Mouse (Mus musculus): ENCODE measurements around the gene Ccn1. TPM values are rescaled to one million over a fixed set of nuclear protein-coding genes. Genes with fewer than 3 reads are reported as not detected.

The Ccn1 gene
- polyA plus RNA-seq, 1 experiment = 2.0 TPM

GRCm38 (mm10) chr3:145650298-145651011, 674 bp upstream of the Ccn1 start:
- Histone ChIP-seq H3K27ac (ENCODE audit: control insufficient read depth, insufficient read depth, low read depth, low read length) (peak overlapping the region; percentile 50), H3K4me1 (ENCODE audit: control insufficient read depth, insufficient read depth, low read length) (peaks cover 26% of the 10 kb centered on the region), H3K4me3 (ENCODE audit: control insufficient read depth, low read depth, low read length) (peak overlapping the region; percentile 76), H3K36me3 (ENCODE audit: control insufficient read depth, insufficient read depth, low read length) (no peaks in the 10 kb centered on the region), H3K27me3 (ENCODE audit: control insufficient read depth, insufficient read depth, low read length) (peaks cover 2% of the 10 kb centered on the region; the same call in 1 of the 2 replicates)
- TF ChIP-seq CTCF (IDR thresholded peaks at IDR 0.05; ENCODE audit: control insufficient read depth, insufficient read depth, insufficient replicate concordance, low read depth, low read length) = no peak
- TF ChIP-seq POLR2A (IDR thresholded peaks at IDR 0.05; ENCODE audit: control insufficient read depth, low read depth, low read length) = no peak

- Histone ChIP-seq H3K27me3 (ENCODE audit: control insufficient read depth, insufficient read depth, low read length) (peaks cover 2% of the 10 kb centered on the region; the same call in 1 of the 2 replicates), H3K4me1 (ENCODE audit: control insufficient read depth, insufficient read depth, low read length) (peaks cover 26% of the 10 kb centered on the region), H3K4me3 (ENCODE audit: control insufficient read depth, low read depth, low read length) (peak overlapping the region; percentile 76), H3K27ac (ENCODE audit: control insufficient read depth, insufficient read depth, low read depth, low read length) (no peak overlapping the region), H3K36me3 (ENCODE audit: control insufficient read depth, insufficient read depth, low read length) (no peaks in the 10 kb centered on the region)
- TF ChIP-seq POLR2A (IDR thresholded peaks at IDR 0.05; ENCODE audit: control insufficient read depth, low read depth, low read length) (no peak), CTCF (IDR thresholded peaks at IDR 0.05; ENCODE audit: control insufficient read depth, insufficient read depth, insufficient replicate concordance, low read depth, low read length) (no peak)
These were observed 560 bp downstream of the Ccn1 start for GRCm38 (mm10) chr3:145648991-145649851.

DNA sequence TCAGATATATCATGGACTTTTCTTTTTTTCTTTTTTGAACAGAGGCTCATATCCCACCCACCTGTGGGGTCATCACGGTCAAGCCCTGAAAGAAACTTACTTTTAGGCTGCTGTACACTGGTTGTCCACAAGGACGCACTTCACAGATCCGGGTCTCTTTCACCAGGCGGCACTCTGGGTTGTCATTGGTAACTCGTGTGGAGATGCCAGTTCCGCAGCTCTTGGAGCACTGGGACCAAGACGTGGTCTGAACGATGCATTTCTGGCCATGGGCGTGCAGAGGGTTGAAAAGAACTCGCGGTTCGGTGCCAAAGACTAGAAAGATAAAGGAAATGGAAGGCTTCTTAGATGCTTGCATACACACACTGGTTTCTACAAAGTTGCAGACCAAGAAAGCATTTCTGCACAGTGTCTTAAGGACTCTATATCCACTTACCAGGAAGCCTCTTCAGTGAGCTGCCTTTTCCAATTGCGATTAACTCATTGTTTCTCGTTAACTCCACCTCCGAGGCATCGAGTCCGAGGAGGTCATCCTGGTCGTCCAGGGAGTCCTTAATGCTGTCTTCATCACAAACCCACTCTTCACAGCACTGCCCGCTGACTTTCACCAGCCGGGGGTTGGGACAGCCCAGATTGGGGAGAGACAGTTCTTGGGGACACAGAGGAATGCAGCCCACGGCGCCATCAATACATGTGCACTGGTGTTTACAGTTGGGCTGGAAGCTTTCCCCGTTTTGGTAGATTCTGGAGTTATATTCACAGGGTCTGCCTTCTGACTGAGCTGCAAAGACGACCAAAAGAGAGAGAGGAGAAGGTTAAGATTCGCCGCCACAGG, 1.5 kb downstream of the Ccn1 start:
- H3K36me3 ChIP-seq (ENCODE audit: control insufficient read depth, insufficient read depth, low read length) = no peaks in the 10 kb centered on the region
- H3K27me3 ChIP-seq (ENCODE audit: control insufficient read depth, insufficient read depth, low read length) = peaks cover 2% of the 10 kb centered on the region; the same call in 1 of the 2 replicates
- peaks cover 22% of the 10 kb centered on the region for H3K4me1 ChIP-seq (ENCODE audit: control insufficient read depth, insufficient read depth, low read length)
- H3K4me3 ChIP-seq (ENCODE audit: control insufficient read depth, low read depth, low read length) = peak overlapping the region; percentile 76
- no peak overlapping the region for H3K27ac ChIP-seq (ENCODE audit: control insufficient read depth, insufficient read depth, low read depth, low read length)
- TF ChIP-seq CTCF (IDR thresholded peaks at IDR 0.05; ENCODE audit: control insufficient read depth, insufficient read depth, insufficient replicate concordance, low read depth, low read length) (peak; percentile 17; the same call in 1 of the 2 replicates), POLR2A (IDR thresholded peaks at IDR 0.05; ENCODE audit: control insufficient read depth, low read depth, low read length) (no peak)

GRCm38 (mm10) chr3:145647416-145647815, 2.4 kb downstream of the Ccn1 start:
- Histone ChIP-seq H3K4me3 (ENCODE audit: control insufficient read depth, low read depth, low read length) (peak overlapping the region; percentile 27), H3K27me3 (ENCODE audit: control insufficient read depth, insufficient read depth, low read length) (peaks cover 2% of the 10 kb centered on the region; the same call in 1 of the 2 replicates), H3K36me3 (ENCODE audit: control insufficient read depth, insufficient read depth, low read length) (no peaks in the 10 kb centered on the region), H3K27ac (ENCODE audit: control insufficient read depth, insufficient read depth, low read depth, low read length) (no peak overlapping the region), H3K4me1 (ENCODE audit: control insufficient read depth, insufficient read depth, low read length) (peaks cover 15% of the 10 kb centered on the region)
- TF ChIP-seq POLR2A (IDR thresholded peaks at IDR 0.05; ENCODE audit: control insufficient read depth, low read depth, low read length) = no peak
- TF ChIP-seq CTCF (IDR thresholded peaks at IDR 0.05; ENCODE audit: control insufficient read depth, insufficient read depth, insufficient replicate concordance, low read depth, low read length) = no peak

DNA sequence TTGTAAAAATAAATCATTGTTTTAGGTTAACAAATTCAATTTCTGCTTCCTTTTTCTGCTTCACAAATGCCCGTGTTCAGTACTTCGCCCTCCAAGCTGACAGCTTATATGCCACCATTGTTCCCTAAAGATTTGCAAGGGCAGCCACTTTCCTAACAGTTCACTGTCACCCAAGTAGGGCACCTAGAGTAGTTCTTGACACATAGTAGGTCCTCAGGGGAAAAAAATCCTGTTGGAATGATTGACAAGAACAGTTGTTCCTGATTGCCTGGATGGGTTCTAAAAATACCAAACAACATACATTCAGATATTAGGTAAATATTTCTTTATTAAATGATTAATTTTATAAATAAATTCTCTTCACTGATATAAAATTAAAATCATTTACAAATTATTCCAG, 3.1 kb downstream of the Ccn1 start:
- peaks cover 2% of the 10 kb centered on the region; the same call in 1 of the 2 replicates for H3K27me3 ChIP-seq (ENCODE audit: control insufficient read depth, insufficient read depth, low read length)
- no peak for TF ChIP-seq POLR2A (IDR thresholded peaks at IDR 0.05; ENCODE audit: control insufficient read depth, low read depth, low read length)
- TF ChIP-seq CTCF (IDR thresholded peaks at IDR 0.05; ENCODE audit: control insufficient read depth, insufficient read depth, insufficient replicate concordance, low read depth, low read length) = no peak
- peaks cover 12% of the 10 kb centered on the region for H3K4me1 ChIP-seq (ENCODE audit: control insufficient read depth, insufficient read depth, low read length)
- H3K27ac ChIP-seq (ENCODE audit: control insufficient read depth, insufficient read depth, low read depth, low read length) = no peak overlapping the region
- H3K36me3 ChIP-seq (ENCODE audit: control insufficient read depth, insufficient read depth, low read length) = no peaks in the 10 kb centered on the region
- no peak overlapping the region for H3K4me3 ChIP-seq (ENCODE audit: control insufficient read depth, low read depth, low read length)

DNA sequence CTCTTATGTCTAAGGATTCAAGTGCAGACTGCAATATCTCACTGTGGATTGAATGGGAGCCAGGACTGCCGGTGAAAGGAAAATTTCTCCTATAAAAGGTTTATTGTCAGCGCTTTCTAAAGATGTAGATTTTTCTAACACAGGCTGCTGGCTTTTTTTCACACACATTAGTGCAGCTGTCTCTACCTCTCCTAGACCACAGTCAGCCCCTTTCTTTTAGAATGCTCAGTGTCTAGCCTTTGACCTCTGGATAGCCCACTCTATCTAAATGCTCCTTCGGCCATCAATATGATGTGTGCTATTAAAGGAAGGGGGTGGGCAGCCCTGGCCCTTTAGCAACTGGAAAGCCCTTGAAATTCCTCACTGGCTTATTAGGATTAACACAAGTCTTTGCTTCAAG, 3.8 kb downstream of the Ccn1 start:
- no peak overlapping the region for H3K4me3 ChIP-seq (ENCODE audit: control insufficient read depth, low read depth, low read length)
- H3K4me1 ChIP-seq (ENCODE audit: control insufficient read depth, insufficient read depth, low read length) = peaks cover 12% of the 10 kb centered on the region
- H3K27ac ChIP-seq (ENCODE audit: control insufficient read depth, insufficient read depth, low read depth, low read length) = no peak overlapping the region
- no peaks in the 10 kb centered on the region for H3K36me3 ChIP-seq (ENCODE audit: control insufficient read depth, insufficient read depth, low read length)
- TF ChIP-seq CTCF (IDR thresholded peaks at IDR 0.05; ENCODE audit: control insufficient read depth, insufficient read depth, insufficient replicate concordance, low read depth, low read length) (no peak), POLR2A (IDR thresholded peaks at IDR 0.05; ENCODE audit: control insufficient read depth, low read depth, low read length) (no peak)
- H3K27me3 ChIP-seq (ENCODE audit: control insufficient read depth, insufficient read depth, low read length) = peaks cover 2% of the 10 kb centered on the region; the same call in 1 of the 2 replicates
